Mouse (Mus musculus) fibroblast of lung, adult 2 months (primary cell): ENCODE measurements around the gene Dbil5.
A peak's percentile ranks its signal among the peaks of the same experiment; 100 is the strongest.

ENCODE experiments used
- DNase-seq: peaks from one replicate; pipeline ENCODE4 v3.0.0-alpha.2; 2011; ENCODE audit warnings: low read depth

The Dbil5 gene

DNA sequence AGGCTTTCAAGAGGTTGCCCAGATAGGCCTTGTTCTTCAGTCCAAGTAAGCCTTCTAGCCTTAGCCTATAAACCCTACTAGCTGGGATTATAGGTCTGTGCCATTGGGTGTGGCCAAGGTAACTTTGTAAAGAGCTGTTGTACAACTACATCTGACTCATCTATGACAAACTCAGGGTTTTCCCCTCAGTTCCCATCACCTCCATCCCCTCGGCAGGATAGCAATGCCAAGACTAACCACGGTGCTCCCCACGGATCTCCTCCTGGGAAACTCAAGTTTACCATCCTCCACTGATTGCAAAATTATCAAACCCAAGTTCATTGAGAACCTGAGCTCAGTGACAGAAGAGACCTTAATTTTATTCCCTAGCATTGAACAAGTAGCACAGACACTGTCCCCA lies 18.7 kb downstream of the Dbil5 start:
- no peak for DNase-seq

GRCm38 (mm10) chr11:76239750-76240149 lies 22.3 kb downstream of the Dbil5 start:
- DNase-seq = no peak

DNA sequence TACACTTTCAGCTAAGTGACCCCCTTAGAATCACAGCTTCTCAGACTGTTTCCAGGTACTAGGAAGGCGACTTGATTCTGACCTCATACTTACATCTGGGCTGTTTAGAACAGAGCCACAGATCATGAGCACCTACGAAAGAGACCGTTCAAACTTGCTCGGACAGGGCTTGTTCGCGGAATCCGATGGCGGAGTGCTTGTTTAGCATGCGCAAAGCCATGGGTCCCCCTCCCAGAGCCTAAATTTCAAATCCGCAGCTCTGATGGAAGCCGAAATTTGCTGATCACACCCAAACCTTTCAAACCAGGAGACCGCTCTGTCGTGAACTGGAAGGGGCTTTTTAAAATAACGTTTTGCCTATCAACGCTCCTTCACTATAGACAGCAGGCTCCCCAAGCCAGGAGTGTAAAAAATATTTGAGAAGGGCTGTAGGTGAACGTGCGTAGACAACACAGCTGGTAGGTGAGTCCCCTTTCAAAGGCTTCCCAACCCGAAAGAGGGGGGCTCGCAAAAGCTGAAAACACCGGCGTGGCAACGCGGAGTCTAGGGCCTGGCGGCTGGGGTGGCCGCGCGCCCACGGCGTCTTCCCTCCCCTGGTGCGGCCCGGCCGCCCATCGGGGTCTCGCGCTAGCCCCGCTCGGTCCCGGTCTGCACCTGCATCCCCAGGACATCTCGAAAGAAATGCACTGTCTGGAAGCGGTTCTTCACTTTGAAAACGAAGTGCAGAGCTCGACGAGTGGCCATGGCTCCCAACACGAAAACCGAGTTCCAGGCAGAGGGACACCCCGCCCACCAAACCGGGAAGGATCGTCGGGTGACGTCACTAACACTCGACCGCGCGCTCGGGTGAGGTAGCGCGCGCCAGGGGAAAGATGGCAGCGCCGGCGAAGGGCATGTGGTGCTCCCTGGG lies 25.7 kb downstream of the Dbil5 start, which contains the start of the genes Mrm3 and Glod4:
Gene Mrm3 (plus strand): TSS at position 815 of the 910 bp plus-strand sequence.
Gene Glod4 (minus strand): TSS at position 825 of the 910 bp plus-strand sequence.
- DNase-seq = peak; percentile 55

DNA sequence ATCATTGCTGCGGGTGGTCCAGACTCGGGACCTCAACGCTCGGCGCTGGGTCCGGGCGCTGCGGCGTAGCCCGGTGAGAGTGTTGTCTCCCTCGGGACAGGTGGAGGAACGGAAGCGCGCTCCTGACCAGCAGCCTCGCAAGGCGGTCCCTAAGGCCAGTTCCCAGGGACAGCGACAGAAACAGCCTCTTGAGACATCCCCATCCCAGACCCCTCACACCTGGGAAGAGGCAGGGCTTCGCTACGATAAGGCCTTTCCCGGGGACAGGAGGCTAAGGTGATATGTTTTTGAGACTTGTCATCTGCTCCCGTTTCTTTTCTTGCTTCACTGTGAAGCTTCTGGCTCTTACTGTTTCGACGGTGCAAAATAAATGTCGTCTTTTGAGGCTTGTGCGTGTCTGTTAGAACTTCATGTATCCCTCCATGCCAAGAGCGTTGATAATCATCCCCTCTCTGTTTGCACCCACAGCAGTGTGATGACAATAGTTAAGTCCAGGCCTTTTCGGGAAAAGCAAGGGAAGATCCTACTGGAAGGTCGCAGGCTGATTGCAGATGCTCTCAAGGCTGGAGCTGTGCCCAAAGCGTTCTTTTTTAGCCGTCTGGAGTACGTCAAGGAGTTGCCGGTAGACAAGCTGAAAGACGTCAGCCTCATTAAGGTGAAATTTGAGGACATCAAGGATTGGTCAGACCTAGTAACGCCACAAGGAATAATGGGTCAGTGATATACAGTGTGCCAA lies 26.6 kb downstream of the Dbil5 start:
- no peak for DNase-seq

DNA sequence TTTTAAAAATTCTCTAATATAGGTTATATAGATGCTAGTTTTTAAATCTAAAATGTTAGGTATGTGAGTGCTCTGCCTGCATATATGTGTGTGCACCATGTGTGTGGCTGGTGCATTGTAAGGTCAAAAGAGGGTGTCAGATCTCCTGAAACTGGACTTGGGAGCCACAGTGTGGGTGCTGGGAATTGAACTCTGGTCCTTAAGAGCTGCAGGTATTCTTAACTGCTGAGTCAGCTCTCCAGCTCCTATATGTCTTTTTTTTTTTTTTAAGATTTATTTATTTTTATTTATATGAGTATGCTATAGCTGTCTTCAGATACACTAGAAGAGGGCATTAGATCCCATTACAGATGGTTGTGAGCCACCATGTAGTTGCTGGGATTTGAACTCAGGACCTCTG lies 29.0 kb downstream of the Dbil5 start:
- no peak for DNase-seq

GRCm38 (mm10) chr11:76247239-76247638 lies 29.8 kb downstream of the Dbil5 start:
- no peak for DNase-seq

GRCm38 (mm10) chr11:76252036-76252435 lies 34.6 kb downstream of the Dbil5 start:
- no peak for DNase-seq

- DNase-seq = peak; percentile 68
Measured at GRCm38 (mm10) chr11:76253145-76253917, 35.9 kb downstream of the Dbil5 start.

GRCm38 (mm10) chr11:76253918-76254264 lies 36.5 kb downstream of the Dbil5 start:
- no peak for DNase-seq

DNA sequence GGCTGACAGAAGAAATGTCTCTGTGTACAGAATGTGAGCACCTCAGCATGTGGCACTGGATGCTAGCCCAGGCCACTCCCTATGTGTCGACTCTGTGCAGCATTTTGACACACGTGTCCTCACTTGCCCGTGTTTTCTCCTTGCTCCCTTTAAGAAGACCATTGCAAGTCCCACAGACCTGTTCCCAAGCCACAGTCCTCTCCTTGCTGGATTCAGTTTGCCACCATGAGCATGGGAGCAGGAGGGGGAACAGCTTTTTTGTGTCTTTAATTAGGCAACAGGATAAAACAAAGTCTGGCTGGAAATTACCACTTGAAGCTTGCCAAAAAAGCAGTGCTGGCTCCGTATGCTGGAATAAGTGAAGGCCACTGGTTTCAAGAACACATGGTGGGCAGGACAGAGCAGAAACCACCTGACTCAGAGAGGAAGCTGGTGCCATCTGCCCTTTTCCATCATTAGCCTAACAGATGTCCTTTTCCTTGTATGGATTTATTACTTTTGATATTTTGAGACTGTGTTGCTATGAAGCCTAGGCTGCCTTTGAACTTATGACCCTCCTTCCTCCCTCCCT lies 38.1 kb downstream of the Dbil5 start:
- DNase-seq = no peak

DNA sequence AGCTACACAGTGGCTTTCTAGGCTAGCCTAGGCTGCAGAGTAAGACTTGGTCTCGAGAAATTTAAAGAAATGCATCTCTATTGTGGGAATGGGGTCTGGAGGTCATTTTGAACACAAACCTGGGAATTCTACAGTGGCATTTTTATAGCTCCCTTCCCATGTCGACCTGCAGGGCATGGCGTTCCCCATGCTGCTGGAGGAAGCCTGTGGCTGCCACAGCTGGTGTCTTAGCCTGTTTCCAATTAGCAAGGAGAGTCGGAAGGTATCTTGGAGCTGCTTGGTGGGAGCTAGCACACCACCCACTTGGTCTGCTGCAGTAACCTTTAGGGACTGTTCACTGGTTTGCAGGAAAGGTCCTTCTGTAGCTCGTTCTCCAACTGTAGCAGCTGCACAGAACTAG lies 38.7 kb downstream of the Dbil5 start:
- no peak for DNase-seq

GRCm38 (mm10) chr11:76257386-76257785 lies 40.0 kb downstream of the Dbil5 start:
- DNase-seq = no peak

GRCm38 (mm10) chr11:76258511-76258910 lies 41.1 kb downstream of the Dbil5 start:
- DNase-seq = no peak

- DNase-seq = no peak
Measured at GRCm38 (mm10) chr11:76260208-76261050, 43.0 kb downstream of the Dbil5 start.

DNA sequence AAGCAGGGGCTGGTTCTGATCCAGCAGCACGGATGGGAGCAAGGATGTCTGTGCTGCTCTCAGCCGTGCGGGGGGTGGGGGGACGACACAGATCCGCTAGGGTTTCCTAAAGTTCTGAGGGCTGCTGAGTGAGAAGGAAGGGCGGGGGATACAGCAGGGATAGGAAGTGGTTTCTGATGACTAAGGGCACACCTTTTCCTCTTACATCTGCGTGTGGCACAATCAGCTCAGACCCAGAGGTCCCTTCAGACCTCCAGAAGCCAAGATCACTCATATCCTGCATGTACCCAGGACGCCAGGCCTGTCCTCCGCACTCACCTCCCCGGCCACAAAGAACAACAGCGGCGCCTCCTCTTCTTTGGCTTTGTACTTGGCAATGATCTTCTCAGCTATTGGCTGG lies 43.8 kb downstream of the Dbil5 start:
- no peak for DNase-seq

DNA sequence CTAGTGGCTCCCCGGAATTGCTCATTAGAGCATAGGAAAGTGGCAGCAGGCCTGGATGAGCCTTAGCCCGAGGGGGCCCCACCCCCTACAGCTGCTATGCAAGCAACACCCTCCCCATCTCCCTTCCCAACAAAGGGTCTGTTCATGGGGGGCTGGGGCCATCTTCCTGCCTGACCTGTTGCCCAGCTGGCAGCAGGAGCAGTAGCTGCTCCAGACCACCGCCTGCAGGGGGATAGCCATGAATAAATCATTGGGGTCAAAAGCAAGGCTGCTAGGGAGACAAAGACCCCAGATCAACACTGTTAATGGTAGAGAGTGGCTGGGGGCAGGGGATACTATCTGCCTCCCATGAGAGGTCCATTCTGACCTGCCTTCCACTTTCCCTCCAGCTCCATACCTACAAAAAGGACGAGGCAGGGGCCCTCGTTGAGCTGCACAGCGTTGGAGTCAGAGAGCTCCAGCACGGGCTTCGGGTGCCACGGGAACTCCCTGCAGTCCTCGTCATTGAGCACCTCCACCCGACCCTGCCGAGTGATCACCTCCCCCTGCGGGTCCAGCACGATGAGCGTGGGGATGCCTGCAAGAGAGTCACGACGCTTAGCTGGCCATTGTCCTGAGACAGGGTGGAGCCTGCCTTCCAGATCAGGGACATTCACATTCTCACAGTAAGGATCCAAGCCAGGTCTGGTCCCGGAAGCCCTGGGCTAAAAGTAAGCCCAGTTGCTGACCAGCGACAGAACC lies 45.4 kb downstream of the Dbil5 start:
- DNase-seq = no peak

GRCm38 (mm10) chr11:76267550-76267949 lies 50.1 kb downstream of the Dbil5 start:
- DNase-seq = no peak

DNA sequence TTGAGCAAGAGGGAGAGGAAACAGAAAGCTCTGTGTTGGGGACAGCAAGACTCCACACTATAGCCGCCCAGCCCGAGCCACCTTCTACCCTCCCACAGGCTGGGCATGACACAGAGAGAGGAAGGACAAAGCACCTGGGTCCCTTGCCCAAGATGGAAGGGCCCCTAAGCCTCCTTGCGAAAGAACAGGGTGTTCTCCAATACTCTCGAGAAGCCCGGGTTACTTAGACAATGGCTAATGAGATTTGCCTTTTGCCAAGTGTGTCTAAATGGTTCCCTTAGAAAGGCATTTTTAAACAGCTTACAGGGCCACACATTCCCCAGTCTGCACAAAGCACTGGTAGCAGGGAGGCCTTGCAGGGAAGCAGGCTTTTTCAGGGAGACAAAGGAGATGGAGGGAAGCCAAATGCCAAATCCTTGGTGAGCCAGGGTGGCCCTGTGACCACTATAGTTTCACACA lies 50.6 kb downstream of the Dbil5 start:
- DNase-seq = no peak
